Mouse (Mus musculus) brain, embryonic 14.5 days (tissue): ENCODE measurements around the gene Wdfy2.

ENCODE experiments used
- CTCF ChIP-seq: fragments of 200-500 bp; IDR thresholded peaks from 2 replicates; pipeline ENCODE4 v1.5.1; 2012; ENCODE audit warnings: inconsistent platforms, mild to moderate bottlenecking, moderate library complexity, borderline replicate concordance; ENCODE audit not compliant: insufficient read depth, insufficient read length; ENCODE audit errors: extremely low read depth
- POLR2A ChIP-seq: fragments of 200-500 bp; IDR thresholded peaks from 2 replicates; pipeline ENCODE4 v1.6.1; 2012; ENCODE audit warnings: mild to moderate bottlenecking, inconsistent platforms, borderline replicate concordance; ENCODE audit not compliant: poor library complexity, insufficient read depth, insufficient read length, severe bottlenecking; ENCODE audit errors: extremely low read depth

DNA sequence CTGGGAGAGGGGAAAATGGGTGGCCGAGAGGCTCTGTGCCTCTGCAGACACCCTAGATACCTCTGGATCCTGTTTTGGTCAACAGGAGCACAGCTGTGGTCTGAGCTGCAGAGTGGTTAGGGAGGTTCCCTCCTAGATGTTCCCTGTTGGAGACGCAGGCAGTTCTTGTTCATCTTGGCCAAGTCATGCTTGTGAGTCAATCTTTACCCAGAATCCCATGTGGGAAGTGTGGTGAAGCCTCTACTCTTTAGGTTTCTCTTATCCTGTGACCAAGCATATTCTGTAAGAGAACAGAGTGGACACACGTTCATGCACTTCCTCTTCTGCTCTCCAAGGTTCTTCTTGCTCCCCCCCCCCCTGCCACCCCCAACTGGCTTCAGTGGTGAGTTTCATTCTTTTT is 20.8 kb downstream of the Wdfy2 start:
- TF ChIP-seq CTCF (no peak), POLR2A (no peak)
